Mouse (Mus musculus): ENCODE measurements around the gene Cacna1f. TPM values are rescaled to one million over a fixed set of nuclear protein-coding genes. Genes with fewer than 3 reads are reported as not detected.

Gene Cacna1f
- polyA plus RNA-seq (2017; shearing (Covaris generic)), result not detected

DNA sequence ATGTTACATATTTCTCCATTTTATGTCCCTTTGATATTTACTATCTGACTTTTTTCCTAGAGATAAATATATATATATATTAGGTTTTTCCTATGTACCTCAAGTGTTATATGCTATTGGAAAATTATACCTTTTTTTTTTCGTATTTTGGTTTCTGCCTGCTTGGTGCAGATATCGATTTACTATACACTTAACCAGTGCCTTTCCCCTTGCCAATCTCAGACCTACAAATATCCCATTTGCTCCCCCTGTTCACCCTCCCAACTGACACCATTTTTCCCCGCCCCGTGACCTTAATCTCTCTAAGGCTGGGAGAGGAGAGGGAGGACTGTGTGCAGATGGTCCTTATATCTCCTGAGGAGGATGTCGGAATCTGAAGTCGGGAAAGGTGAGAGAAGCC is at the start of gene Cacna1f:
Gene Cacna1f (plus strand): TSS at position 301 of the 400 bp plus-strand sequence.
- ATAC-seq, result no peak

DNA sequence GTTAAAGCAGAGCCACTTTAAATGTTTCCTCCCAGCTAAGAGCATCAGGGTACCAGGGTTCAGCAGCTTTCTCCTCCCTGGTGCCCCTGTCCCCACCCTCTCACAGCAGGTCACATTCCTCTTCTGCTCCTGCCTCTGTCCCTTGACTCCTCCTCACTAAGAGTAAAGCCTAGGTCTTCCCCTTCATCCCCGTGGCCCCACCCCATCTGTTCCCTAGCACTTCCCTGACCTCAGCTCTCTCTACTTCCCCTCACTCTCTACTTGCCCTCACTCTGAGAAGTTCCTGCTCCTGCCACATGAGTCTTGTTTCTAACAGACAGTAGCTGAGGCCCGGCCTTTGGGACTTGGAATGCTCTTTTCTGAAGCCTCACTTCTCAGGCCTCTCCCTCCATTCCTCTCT is 43.8 kb upstream of the Cacna1f start:
- no peak for ATAC-seq

DNA sequence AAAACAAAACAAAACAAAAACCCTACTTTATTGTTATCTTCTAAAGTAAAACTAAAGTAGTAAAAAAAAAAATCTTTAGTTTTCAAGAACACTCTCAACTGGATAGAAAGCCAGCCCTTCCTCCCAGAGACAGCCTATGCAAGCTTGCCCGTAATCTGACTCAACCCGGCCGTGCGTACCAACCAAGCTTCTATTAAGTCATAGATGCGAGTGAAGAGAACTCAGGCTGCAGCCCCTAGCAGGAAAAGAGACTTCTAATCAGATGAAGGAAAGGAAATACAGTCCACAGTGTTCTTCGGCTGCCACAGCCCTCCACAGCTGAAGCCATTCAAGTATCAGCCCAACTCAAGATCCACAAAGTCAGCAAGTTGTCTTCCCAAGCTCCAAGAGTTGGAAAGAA is 40.5 kb upstream of the Cacna1f start:
- ATAC-seq, result peak; percentile 53

DNA sequence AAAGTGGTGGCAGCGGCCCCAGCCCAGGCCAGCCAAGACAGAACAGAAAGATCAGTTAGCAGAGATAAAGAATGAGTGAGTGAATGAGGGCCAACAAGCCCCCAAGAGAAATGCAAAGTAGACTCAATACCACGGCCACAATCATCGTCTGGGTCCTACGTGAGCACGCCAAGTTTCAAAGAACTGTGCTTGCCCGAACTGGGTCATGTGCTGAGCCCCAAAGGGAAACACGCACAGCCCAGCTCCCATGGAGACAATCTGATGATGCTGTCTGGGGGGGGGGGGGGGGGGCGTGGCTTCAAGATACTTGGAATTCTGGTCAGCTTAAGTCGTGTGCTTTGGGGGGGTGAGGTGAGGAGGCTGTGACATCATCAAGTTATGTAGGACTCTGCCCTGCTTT is 39.4 kb upstream of the Cacna1f start:
- ATAC-seq, result peak; percentile 43

DNA sequence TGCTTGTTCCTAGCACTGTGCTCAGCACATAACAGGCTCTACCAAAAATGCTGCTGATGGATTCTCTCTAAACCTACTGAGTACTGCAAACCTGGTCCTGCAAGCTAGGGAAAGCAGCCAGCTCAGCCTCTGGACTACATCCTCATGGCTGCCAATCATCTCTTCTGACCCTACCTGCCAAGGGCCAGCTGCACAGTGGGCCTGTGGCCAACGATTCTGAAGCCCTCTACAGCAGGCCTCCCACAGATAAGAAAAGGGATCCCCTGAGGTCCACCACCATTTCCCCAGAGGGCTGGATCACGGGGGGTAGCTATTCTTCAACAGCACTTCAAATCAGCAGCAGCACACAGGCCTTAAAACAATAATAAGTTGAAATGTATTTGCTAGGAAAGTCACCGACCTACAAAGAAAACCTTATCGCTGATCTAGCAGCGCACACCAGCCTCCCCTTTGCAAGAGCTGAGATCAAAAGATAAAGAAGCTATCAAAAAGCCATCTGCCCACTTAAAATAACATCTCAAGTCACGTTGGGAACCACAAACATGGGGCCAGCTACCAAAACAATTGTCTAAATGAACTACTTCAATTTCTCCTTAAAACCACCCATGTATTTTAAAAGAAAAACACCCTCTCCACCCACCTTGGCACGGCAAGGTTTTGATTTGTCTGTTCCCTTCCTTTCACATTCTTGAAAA is 36.3 kb upstream of the Cacna1f start:
- ATAC-seq, result peak; percentile 9

DNA sequence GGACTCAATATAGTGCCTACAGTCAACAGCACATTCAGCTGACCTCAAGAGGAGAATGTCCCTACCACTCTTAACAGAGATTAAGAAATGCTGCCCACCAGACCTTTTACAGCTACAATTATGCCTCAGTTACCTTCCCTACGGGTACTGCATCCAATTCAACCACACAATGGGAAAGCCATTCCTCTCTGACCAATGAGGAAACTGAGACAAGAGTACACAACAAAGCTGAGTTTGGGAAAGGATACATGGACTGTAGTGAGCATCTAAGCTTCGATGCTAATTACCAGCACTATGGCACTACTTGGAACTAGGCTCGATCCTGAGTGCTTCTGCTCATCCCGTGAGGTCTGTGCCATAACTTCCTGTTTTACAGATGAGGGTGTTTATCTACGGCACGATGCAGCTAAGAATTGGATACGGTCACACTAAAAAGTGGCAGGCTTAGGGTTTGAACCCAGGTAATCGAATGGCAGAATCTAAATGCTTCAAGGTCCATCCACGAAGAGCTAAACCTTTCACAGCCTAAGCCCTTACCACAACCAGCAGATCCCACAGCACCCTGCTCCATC is 35.2 kb upstream of the Cacna1f start:
- ATAC-seq, result no peak

DNA sequence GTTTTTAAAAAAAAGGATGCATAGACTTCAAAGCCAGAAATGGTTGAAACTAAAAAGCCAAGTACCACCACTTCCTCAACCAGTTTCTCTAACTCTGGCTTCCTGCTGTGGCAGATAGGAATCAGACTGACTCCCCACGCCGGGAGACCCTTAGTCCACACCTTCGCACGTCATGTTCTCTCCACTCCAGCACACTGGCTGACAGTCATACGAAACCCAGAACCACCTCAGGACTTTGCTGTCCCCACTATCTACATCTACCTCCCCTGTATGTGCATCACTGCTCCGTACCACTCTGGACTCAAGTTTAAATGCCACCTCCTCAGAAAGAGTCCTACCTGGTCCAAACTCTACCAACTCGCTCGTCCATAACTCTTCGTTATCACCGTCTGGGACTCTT is 34.4 kb upstream of the Cacna1f start:
- peak; percentile 27 for ATAC-seq

DNA sequence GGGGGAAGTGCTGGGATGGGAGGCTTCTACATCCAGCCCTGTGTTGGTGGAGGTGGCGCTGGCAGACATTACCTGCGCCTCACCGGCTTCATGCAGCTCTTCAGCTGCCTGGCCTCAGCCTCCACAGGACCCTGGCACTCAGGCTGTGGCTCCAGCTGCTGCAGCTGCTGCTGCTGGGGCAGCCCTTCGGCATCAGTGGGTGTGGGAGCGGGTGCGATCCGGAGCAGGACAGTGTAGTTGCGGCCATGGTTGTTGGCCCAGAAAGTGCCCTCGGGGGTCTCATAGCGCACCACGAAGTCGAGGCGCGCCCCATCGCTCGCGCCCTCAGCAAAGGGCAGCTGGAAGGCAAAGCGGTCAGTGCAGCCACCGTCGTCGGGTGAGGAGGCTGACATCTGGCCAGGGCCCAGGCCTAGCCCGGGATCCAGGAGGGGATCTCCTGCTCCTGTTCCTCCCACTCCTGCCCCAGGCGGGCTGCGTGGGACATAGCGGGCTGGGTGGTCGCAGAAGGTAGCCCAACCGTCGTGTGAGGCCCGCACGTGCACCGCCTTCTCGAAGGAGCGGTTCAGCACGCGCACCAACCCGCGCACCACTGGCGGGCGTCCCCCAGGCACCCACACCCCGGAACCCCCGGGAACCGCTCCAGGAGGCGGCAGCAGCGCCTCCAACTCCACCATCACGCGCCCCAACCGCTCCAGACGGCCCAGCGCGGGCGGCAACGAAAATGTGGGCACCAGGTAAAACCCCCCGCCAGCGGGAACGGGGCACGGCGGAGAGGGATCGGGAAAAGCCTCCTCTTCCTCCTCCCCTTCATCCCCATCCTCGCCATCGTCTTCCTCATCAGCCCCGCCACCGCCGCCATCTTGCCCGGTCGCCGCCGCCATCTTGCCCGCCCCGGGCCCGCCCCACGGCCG is 33.5 kb upstream of the Cacna1f start, which contains the start of gene Foxp3:
Gene Foxp3 (plus strand): TSS at position 469 of the 911 bp plus-strand sequence.
- no peak for ATAC-seq

DNA sequence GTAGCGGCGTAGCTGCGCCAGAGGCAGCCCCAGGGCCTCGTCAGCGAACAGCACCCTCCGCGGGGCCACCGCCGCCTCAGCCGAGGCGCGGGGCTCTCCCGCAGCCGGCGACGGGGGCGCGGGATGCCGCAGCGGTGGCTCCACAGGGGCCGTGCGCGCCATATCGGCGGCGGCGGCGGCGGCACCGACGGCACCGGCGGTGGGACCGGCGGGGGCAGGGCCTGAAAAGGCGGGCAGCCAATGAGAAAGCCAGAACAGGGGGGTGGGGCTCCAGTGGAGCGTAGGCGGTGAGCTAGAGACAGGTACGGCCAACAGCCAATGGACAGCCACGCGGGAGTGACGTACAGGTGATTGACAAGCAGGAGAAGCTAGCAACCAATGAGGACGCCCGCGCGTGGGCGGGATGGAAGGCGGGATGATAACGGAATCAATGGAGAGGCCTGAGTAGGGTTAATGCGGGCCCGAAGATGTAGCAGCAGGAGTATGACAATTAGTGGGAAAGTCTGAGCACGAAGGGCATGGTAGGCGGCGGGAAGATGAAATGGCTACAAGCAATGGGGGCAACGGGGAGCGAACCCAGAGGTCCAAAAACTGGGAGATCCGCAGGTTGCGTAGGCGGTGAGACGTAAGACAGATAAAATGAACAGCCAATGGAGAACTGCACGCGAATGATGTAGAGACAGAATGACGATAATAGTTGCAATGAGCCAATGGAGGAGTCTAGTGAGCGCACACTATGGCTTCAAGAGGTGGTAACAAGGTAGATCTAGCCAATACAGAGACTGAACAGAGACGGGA is 32.6 kb upstream of the Cacna1f start, which contains the start of gene Ppp1r3f:
Gene Ppp1r3f (minus strand): TSS at position 197 of the 798 bp plus-strand sequence.
- peak; percentile 70 for ATAC-seq

DNA sequence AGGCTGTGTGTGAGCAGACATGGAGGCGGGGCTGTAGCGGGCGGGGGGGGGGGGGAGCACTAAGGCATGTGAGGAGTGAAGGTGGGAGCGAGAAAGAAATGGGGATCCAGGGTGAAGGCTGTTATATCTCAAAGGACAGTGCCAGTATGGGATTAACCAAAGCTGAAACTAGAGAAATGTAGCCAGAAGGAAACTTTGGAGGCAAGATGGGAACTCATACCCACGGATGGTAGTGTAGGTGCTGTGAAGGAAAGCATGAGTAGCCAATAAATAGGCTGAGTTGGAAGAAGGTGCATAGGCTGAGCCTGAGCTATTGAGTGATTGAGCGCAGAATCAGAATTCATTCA is 32.0 kb upstream of the Cacna1f start:
- no peak for ATAC-seq

DNA sequence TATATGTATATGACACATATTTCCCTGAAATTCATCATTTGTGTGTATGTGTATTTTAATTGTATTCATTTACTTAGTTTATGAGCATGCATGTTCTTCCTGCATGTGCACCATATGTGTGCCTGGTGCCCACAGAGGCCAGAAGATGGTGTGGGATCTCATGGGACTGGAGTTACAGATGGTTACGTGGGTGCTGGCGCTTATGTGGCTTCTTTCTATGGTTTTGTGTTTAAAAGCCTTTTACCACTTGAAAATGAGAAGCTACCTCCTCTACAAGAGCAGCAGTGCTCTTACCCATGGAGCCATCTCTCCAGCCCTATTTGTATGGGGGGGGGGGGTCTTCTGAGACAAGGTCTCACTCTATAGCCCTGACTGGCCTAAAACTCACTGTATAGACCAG is 25.7 kb upstream of the Cacna1f start:
- no peak for ATAC-seq

DNA sequence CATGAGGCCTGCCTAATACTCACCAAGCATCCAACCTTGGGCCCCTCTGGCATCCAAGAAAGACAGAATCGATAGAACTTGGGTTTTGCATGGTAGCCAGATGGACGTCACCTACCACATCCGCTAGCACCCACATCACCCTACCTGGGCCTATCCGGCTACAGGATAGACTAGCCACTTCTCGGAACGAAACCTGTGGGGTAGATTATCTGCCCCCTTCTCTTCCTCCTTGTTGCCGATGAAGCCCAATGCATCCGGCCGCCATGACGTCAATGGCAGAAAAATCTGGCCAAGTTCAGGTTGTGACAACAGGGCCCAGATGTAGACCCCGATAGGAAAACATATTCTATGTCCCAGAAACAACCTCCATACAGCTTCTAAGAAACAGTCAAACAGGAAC is 23.0 kb upstream of the Cacna1f start:
- ATAC-seq, result peak; percentile 70

DNA sequence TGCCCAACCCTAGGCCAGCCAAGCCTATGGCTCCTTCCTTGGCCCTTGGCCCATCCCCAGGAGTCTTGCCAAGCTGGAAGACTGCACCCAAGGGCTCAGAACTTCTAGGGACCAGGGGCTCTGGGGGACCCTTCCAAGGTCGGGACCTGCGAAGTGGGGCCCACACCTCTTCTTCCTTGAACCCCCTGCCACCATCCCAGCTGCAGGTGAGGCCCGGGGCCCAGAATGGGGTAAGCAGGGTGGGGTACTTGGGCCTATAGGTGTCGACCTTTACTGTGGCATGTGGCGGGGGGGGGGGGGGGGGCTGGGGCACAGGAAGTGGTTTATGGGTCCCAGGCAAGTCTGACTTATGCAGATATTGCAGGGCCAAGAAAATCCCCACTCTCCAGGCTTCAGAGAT is 20.5 kb upstream of the Cacna1f start:
- peak; percentile 11 for ATAC-seq

DNA sequence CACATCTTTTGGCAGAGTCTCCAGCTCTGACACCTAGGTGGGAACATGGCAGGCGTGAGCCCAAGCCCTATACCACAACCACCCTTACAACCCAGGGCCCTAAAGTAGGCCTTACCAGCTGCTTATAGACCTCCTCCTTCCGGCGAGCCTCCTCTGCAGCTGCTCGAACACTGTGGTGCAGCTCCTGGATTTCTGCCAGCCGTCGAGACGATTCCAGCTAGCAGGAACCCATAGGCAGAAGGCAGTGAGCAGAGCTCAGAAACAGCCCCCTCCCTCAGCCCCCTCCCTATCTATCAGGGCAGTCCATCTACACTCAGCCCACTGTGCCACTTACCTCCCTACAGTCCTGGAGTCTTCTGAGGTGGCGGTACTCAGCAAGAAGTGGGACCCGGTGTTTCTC is 11.5 kb upstream of the Cacna1f start:
- no peak for ATAC-seq

DNA sequence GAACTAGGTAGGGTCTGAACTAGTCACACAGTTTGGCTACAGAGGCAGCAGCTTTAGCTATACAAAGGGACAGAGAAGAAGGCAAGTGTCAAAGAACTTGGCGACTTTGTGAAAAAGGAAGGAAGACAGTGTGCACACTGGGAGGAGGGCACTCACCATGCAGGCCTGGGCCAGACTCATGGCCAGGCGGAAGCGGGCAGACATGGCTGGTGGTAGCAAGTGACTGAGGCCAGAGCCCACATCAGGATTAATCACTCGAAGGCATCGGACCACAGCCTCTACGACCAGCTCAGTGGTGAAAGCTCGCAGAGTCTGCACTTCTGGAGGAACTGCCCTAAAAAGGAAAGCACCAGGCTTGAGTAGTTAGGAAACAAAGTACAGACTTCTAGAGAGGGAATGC is 2.9 kb upstream of the Cacna1f start:
- ATAC-seq, result no peak

DNA sequence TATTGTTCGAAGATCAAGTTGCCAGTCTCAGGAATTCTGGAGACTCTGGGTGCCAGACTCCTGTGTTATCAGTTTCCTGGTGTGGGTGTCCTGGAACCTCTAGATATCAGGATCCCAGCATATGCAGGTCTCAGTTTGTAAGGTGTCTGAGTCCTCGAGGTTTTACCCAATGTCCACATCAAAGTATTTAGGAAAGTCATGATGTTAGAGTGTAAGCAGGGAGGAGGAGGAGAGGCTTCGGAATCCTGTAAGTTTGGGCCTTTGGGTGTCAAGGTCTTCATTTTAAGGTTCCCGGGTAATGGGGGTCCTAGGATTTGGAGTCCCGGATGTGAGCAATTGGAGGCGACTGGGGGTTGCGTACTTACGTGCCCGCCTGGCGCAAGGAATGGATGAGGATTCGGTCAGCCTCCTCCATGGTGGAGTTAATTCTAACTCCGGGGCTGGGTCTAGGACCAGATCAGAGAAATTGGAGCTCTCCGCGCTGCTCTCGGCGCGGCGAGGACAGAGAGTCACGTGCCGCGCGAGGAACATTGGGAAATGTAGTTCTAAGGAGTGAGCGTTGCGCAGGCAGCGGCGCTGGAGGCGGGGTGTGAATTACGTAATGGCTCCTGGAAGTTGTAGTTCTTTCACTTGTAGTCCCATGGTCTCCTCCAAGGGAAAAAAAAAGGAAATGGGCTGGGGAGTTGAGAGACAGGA is 1.9 kb upstream of the Cacna1f start, which contains the start of gene Ccdc22:
Gene Ccdc22 (minus strand): TSS at position 639 of the 696 bp plus-strand sequence.
- ATAC-seq, result peak; percentile 92

DNA sequence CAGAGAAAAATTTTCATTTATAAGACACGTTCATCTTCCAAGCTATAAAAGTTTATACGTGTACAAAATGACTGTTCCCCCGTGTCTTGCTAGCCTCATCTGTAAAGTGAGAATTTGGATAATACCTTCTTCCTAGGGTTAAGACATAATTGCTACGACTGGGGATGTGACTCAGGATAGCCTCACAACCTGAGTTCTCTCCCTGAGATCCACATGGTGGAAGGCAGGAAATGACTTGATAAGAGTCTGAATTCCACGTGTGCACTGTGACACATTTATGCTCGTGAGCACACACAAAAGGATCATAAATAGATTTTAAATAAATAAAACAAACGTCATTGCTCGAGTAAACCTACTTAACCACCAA is 1.3 kb upstream of the Cacna1f start:
- ATAC-seq, result peak; percentile 9

DNA sequence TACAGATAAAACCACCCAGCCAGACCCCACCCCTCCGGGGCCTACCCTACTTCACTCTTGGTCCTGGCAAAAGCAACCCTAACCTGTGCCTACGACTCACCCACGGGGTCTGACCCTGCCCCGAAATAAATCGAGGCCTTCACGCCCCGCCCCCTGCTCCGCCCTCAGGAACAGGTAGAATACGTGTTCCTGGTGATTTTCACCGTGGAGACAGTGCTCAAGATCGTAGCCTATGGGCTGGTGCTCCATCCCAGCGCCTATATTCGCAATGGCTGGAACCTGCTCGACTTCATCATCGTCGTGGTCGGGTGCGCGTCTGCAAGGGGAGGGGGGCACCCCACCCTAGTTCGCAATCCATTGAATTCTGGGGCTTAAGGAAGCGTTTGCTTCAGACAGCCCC is 3.2 kb downstream of the Cacna1f start:
- no peak for ATAC-seq

DNA sequence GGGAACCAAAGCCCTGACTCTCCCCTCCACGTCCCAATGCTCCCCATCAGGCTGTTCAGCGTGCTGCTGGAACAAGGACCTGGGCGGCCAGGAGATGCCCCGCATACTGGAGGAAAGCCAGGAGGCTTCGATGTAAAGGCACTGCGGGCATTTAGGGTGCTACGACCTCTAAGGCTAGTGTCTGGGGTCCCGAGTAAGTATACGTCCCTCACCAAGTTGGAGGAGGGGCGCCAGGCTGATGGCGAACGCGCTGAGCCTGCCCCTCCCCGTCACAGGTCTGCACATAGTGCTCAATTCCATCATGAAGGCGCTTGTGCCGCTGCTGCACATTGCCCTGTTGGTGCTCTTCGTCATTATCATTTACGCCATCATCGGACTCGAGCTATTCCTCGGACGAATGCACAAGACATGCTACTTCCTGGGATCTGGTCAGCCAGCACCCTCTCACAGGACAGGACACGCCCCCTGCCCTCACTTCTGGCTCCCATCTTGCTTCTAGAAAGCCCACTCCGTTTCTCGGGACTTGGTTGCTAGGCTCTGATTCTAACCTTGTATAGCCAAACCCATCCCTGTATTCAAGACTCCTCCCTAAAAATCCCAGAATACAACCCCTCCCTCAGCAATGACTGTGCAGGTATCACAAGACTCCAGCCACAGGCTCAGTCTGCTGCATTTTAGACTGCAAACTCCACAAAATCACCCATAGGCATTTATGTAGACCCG is 3.8 kb downstream of the Cacna1f start:
- no peak for ATAC-seq

DNA sequence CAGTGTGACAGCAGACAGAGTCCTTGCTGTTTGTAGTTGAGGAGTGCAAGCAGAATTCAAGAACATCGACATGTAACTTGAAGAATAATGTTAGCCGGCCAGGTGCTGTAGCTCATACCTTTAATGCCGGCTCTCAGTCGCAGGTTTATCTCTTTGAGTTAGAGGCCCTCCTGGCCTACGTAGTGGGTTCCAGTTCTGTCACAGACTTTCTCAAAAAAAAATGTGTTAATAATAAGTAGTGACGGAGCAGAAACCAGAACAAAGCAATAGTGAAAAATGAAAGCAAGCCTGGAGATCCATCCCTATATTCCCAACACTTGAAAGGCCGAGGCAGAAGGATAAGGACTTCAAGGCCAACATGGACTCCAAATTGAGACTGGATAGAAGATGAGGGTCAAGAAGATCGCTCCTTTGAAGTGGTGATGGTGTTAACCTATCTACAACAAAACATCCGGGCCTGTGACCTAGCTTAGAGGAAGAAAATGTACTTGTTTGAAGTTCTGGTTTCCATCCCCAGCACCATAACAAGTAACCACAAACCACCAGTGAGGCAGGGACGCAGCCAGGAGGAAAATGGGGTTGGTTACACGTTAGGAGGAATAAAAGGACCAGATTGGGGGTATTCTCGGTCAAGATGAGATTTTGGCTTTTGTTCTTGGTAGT is 11.1 kb downstream of the Cacna1f start:
- peak; percentile 84 for ATAC-seq

DNA sequence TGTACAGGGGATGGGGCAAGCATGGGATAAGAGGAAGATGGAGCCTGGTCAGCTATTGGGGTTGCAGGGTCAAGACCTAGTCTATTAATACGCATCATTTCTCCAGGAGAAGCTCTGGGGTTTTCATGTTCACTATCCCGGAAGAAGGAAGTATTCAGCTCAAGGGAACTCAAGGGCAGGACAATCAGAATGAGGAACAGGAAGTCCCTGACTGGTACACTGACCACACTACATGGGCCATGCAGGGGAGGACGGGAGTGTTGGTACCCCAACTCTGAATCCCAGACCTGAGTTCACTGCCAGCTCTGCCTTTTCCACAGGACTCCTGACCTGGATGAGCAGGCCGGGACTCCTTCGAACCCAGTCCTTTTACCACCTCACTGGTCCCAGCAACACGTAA is 25.7 kb downstream of the Cacna1f start:
- no peak for ATAC-seq

All from activated CD4-positive, CD25-positive, alpha-beta regulatory T cell, adult 4 months (primary cell).